Mouse (Mus musculus) forebrain, embryonic 14.5 days (tissue): Measurements from ENCODE around the gene Cyp26c1. TPM values are rescaled to one million over a fixed set of nuclear protein-coding genes. Genes with fewer than 3 reads are reported as not detected.
A peak's percentile ranks its signal among the peaks of the same experiment; 100 is the strongest.

Experiments
- ATAC-seq: fragments of 200-750 bp; cut with Nextera tagmentation; 2 replicates; pipeline ENCODE4 v1.8.0; 2017; ENCODE audit warnings: mild to moderate bottlenecking, moderate library complexity
- DNase-seq: peaks from one replicate; pipeline ENCODE4 v3.0.0-alpha.2; 2015; ENCODE audit warnings: low spot score
- H3K27ac ChIP-seq: fragments of 300-500 bp; sonication (generic); 2 replicates; pipeline ENCODE4 v1.5.1; 2014; ENCODE audit warnings: low read depth, mild to moderate bottlenecking, control low read depth, low read length, moderate library complexity
- H3K27me3 ChIP-seq: fragments of 300-500 bp; sonication (generic); replicated peaks from 2 replicates; pipeline ENCODE4 v1.6.1; 2014; ENCODE audit warnings: low read length, control low read depth, mixed read lengths; ENCODE audit not compliant: control insufficient read depth, insufficient read depth
- H3K36me3 ChIP-seq: fragments of 300-500 bp; sonication (generic); 2 replicates; pipeline ENCODE4 v1.6.1; 2014; ENCODE audit warnings: low read length, control low read depth; ENCODE audit not compliant: control insufficient read depth, insufficient read depth
- H3K4me1 ChIP-seq: fragments of 300-500 bp; sonication (generic); 2 replicates; pipeline ENCODE4 v1.6.1; 2014; ENCODE audit warnings: antibody characterized with exemption, low read length, control low read depth; ENCODE audit not compliant: control insufficient read depth, insufficient read depth
- H3K4me2 ChIP-seq: fragments of 300-500 bp; sonication (generic); 2 replicates; pipeline ENCODE4 v1.6.1; 2014; ENCODE audit warnings: mild to moderate bottlenecking, control low read depth, low read length
- H3K4me3 ChIP-seq: fragments of 300-500 bp; sonication (generic); 2 replicates; pipeline ENCODE4 v1.5.1; 2014; ENCODE audit warnings: low read depth, low read length, control low read depth
- H3K9ac ChIP-seq: fragments of 300-500 bp; sonication (generic); 2 replicates; pipeline ENCODE4 v1.6.1; 2014; ENCODE audit warnings: mild to moderate bottlenecking, low read length, control low read depth, moderate library complexity
- H3K9me3 ChIP-seq: fragments of 300-500 bp; sonication (generic); replicated peaks from 2 replicates; pipeline ENCODE4 v1.6.1; 2016; ENCODE audit warnings: low read length, control low read depth, mixed read lengths; ENCODE audit not compliant: control insufficient read depth
- WGBS: fragments of 180-500 bp; shearing (Covaris S2); extraction: QIAGEN DNeasy Blood & Tissue Kit; methylation state at CpG from one replicate; pipeline ENCODE4 v1.1.7; 2014; 5-methylcytosine and 5-hydroxymethylcytosine counted together
- polyA plus RNA-seq: library from polyadenylated mRNA; unstranded; fragments of >200 nt; fragmentation: Nextera tagmentation; extraction: Ambion mirVana; gene quantifications from 2 replicates; pipeline ENCODE4 v1.2.1, GENCODE M21; 2014

Gene Cyp26c1
- polyA plus RNA-seq, result not detected in 2 replicates

DNA sequence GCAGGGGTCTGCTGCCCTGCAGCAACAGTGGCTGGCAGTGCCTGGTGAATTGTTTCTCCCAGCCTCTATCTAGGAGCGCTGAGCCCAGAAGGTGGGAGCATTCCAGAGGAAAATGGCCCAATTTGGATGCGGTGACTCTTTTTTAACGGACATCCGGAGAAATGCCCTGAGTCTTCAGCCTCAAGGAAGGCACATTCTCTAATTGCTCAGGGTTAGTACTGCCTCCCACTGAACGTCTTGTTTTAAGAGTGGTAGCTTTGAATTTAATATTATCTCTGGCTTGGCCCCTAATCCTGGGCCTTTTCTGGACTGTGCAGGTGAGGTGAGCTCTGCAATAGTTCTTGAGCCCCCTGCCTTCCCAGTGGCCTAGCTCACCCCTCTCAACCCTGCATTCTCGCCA is at the start of gene Cyp26c1:
Cyp26c1 (plus strand) TSS at position 301 of the 400 bp plus-strand sequence.
- Histone ChIP-seq H3K4me3 (no peak within 1 kb of the TSS), H3K9ac (no peak within 1 kb of the TSS), H3K9me3 (no peaks in the 10 kb centered on the region), H3K4me2 (no peak within 1 kb of the TSS), H3K27ac (no peak within 1 kb of the TSS), H3K36me3 (no peaks in the 10 kb centered on the region), H3K4me1 (no peaks in the 10 kb centered on the region), H3K27me3 (peaks cover 72% of the 10 kb centered on the region)
- DNase-seq (no peak), ATAC-seq (no peak)
- WGBS, result under 1% methylated on average over 6 of the region's 6 CpGs

- H3K36me3 ChIP-seq, result no peaks in the 10 kb centered on the region
- H3K9ac ChIP-seq, result no peak overlapping the region
- ATAC-seq (no peak), DNase-seq (peak; percentile 45)
- H3K27me3 ChIP-seq, result no peaks in the 10 kb centered on the region
- no peak overlapping the region for H3K27ac ChIP-seq
- H3K9me3 ChIP-seq, result no peaks in the 10 kb centered on the region
- 50% methylated on average over 2 of the region's 2 CpGs for WGBS
- H3K4me2 ChIP-seq, result no peak overlapping the region
- H3K4me1 ChIP-seq, result no peaks in the 10 kb centered on the region
- no peak overlapping the region for H3K4me3 ChIP-seq
These were observed 37.4 kb upstream of the Cyp26c1 start for GRCm38 (mm10) chr19:37647994-37648393.

DNA sequence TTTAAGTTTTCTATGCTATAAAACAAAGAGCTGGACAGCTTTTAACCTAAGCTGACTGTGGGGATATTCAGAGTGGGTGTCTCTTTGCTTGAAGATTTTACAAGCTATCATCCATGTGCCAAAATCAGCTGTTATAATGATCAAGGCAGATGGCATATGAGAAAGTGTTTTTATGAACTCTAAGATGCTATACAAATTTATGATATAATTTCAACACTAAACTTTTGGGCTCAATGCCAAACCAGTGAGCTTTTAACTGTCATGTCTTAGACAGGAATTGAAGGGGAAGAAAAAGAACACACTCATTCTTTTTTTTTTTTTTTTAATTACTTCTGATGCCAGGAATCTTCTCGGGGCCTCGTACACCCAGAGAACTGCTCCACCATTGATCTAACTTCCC is 34.9 kb upstream of the Cyp26c1 start:
- no peaks in the 10 kb centered on the region for H3K27me3 ChIP-seq
- DNase-seq, result peak; percentile 74
- 65% methylated on average over 2 of the region's 2 CpGs for WGBS
- H3K36me3 ChIP-seq, result no peaks in the 10 kb centered on the region
- no peak overlapping the region for H3K27ac ChIP-seq
- H3K4me3 ChIP-seq, result no peak overlapping the region
- H3K9me3 ChIP-seq, result no peaks in the 10 kb centered on the region
- H3K4me2 ChIP-seq, result no peak overlapping the region
- no peak for ATAC-seq
- no peak overlapping the region for H3K9ac ChIP-seq
- no peaks in the 10 kb centered on the region for H3K4me1 ChIP-seq

GRCm38 (mm10) chr19:37654012-37654411 is 31.4 kb upstream of the Cyp26c1 start:
- 23% methylated on average over 5 of the region's 5 CpGs for WGBS
- no peak overlapping the region for H3K9ac ChIP-seq
- H3K4me1 ChIP-seq, result peaks cover 2% of the 10 kb centered on the region; the same call in 1 of the 2 replicates
- H3K9me3 ChIP-seq, result no peaks in the 10 kb centered on the region
- H3K27me3 ChIP-seq, result no peaks in the 10 kb centered on the region
- no peak overlapping the region for H3K4me3 ChIP-seq
- no peak overlapping the region for H3K27ac ChIP-seq
- H3K4me2 ChIP-seq, result no peak overlapping the region
- ATAC-seq (no peak), DNase-seq (no peak)
- no peaks in the 10 kb centered on the region for H3K36me3 ChIP-seq

- H3K4me2 ChIP-seq, result no peak overlapping the region
- no peak for ATAC-seq
- H3K9ac ChIP-seq, result no peak overlapping the region
- 3% methylated on average over 9 of the region's 9 CpGs for WGBS
- H3K9me3 ChIP-seq, result no peaks in the 10 kb centered on the region
- H3K27me3 ChIP-seq, result no peaks in the 10 kb centered on the region
- H3K4me3 ChIP-seq, result no peak overlapping the region
- H3K4me1 ChIP-seq, result peaks cover 2% of the 10 kb centered on the region; the same call in 1 of the 2 replicates
- H3K36me3 ChIP-seq, result no peaks in the 10 kb centered on the region
- peak; percentile 16 for DNase-seq
- no peak overlapping the region for H3K27ac ChIP-seq
These were observed 28.9 kb upstream of the Cyp26c1 start for GRCm38 (mm10) chr19:37656441-37656840.

- DNase-seq, result no peak
- H3K36me3 ChIP-seq, result no peaks in the 10 kb centered on the region
- H3K4me3 ChIP-seq, result no peak overlapping the region
- H3K9ac ChIP-seq, result no peak overlapping the region
- H3K27me3 ChIP-seq, result no peaks in the 10 kb centered on the region
- ATAC-seq, result no peak
- 79% methylated on average over 6 of the region's 6 CpGs for WGBS
- no peaks in the 10 kb centered on the region for H3K9me3 ChIP-seq
- H3K4me1 ChIP-seq, result no peaks in the 10 kb centered on the region
- no peak overlapping the region for H3K27ac ChIP-seq
- H3K4me2 ChIP-seq, result no peak overlapping the region
These were observed 20.1 kb upstream of the Cyp26c1 start for GRCm38 (mm10) chr19:37665256-37665655.

DNA sequence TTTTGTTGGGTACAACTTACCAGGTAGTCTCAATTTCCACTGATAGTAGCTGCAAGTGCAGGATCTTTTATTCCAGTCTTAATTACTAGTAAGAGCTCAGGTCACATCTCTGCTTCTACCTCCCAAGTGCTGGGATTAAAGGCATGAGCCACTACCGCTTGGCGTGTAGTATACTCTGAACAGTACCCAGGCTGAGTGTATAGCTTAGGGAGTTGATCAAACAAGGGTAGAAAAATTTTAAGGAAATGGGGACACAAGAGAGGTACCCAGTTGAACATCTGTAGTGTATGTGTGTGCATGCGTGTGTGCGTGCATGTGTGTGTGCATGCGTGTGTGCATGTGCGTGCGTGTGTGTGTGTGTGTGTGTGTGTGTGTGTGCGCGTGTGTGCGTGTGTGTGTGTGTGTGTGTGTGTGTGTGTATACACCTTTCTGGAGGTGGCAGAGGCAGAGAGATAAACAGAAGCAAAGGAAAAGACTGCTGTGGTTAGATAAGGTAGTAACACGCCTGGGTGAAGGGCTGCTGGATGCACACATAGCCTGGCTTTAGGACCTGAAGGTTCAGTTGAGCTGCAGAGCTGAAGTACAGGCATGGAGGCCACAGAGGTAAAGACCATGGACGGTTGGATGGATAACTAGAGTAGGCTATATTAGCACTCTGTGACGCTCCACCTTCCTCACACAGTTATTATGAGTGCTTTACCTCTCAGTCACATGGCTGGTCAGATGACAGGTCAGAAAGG is 17.4 kb upstream of the Cyp26c1 start:
- WGBS, result 61% methylated on average over 13 of the region's 13 CpGs

GRCm38 (mm10) chr19:37668657-37669056 is 16.7 kb upstream of the Cyp26c1 start:
- DNase-seq (no peak), ATAC-seq (no peak)
- WGBS, result 91% methylated on average over 5 of the region's 5 CpGs
- Histone ChIP-seq H3K36me3 (no peaks in the 10 kb centered on the region), H3K9me3 (no peaks in the 10 kb centered on the region), H3K4me1 (no peaks in the 10 kb centered on the region), H3K4me2 (no peak overlapping the region), H3K27ac (no peak overlapping the region), H3K4me3 (no peak overlapping the region), H3K27me3 (no peaks in the 10 kb centered on the region), H3K9ac (no peak overlapping the region)

More for the DNA sequence above, 17.4 kb upstream of the Cyp26c1 start:
- DNase-seq (no peak), ATAC-seq (no peak)
- Histone ChIP-seq H3K9me3 (no peaks in the 10 kb centered on the region), H3K27ac (no peak overlapping the region), H3K36me3 (no peaks in the 10 kb centered on the region), H3K27me3 (no peaks in the 10 kb centered on the region), H3K4me1 (no peaks in the 10 kb centered on the region), H3K9ac (no peak overlapping the region), H3K4me3 (no peak overlapping the region), H3K4me2 (no peak overlapping the region)

DNA sequence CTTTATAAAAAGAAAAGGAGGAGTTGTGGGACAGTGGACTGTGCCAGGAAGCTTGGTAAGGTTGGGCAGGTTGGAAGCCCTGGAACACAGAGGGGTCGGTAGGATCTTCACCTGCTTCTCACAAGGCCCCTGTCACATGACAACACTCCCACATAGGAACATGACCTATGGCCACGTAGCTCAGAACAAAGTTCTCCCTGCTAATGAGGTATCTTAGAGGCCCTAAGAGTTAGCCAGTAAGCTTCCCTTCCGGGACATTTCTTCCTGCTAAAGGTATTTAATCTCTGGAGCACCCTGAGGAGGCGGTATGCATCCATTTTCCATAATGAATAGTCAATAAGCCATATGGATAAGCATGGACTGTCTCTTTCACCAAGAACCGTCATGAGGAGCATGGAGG is 15.9 kb upstream of the Cyp26c1 start:
- 70% methylated on average over 5 of the region's 5 CpGs for WGBS
- Histone ChIP-seq H3K4me3 (no peak overlapping the region), H3K4me2 (no peak overlapping the region), H3K9ac (no peak overlapping the region), H3K36me3 (no peaks in the 10 kb centered on the region), H3K27me3 (no peaks in the 10 kb centered on the region), H3K4me1 (no peaks in the 10 kb centered on the region), H3K9me3 (no peaks in the 10 kb centered on the region), H3K27ac (no peak overlapping the region)
- ATAC-seq (no peak), DNase-seq (no peak)
